Mouse (Mus musculus): ENCODE measurements around the gene Pum3.

The Pum3 gene

GRCm38 (mm10) chr19:27429745-27430251, at the start of gene Pum3:
Pum3 (minus strand) TSS chr19:27429825.
- peak; percentile 98 for DNase-seq (ENCODE audit: low spot score)

- no peak for DNase-seq (ENCODE audit: low spot score)
Measured at GRCm38 (mm10) chr19:27466691-27467090, 37.1 kb upstream of the Pum3 start.

GRCm38 (mm10) chr19:27462656-27463055, 33.0 kb upstream of the Pum3 start:
- DNase-seq (ENCODE audit: low spot score) = no peak

GRCm38 (mm10) chr19:27450458-27450857, 20.8 kb upstream of the Pum3 start:
- peak; percentile 30 for DNase-seq (ENCODE audit: low spot score)

GRCm38 (mm10) chr19:27447515-27447914, 17.9 kb upstream of the Pum3 start:
- DNase-seq (ENCODE audit: low spot score) = no peak

GRCm38 (mm10) chr19:27441106-27441505, 11.5 kb upstream of the Pum3 start:
- DNase-seq (ENCODE audit: low spot score) = no peak

- no peak for DNase-seq (ENCODE audit: low spot score)
Measured at GRCm38 (mm10) chr19:27437982-27438652, 8.5 kb upstream of the Pum3 start.

- no peak for DNase-seq (ENCODE audit: low spot score)
Measured at GRCm38 (mm10) chr19:27430406-27430805, 781 bp upstream of the Pum3 start.

GRCm38 (mm10) chr19:27429281-27429680, 344 bp downstream of the Pum3 start:
- DNase-seq (ENCODE audit: low spot score) = no peak

GRCm38 (mm10) chr19:27427865-27428264, 1.8 kb downstream of the Pum3 start:
- DNase-seq (ENCODE audit: low spot score) = no peak

GRCm38 (mm10) chr19:27426451-27426850, 3.2 kb downstream of the Pum3 start:
- DNase-seq (ENCODE audit: low spot score) = no peak

- DNase-seq (ENCODE audit: low spot score) = no peak
Measured at GRCm38 (mm10) chr19:27425656-27426055, 4.0 kb downstream of the Pum3 start.

GRCm38 (mm10) chr19:27417375-27417774, 12.2 kb downstream of the Pum3 start:
- no peak for DNase-seq (ENCODE audit: low spot score)

GRCm38 (mm10) chr19:27416569-27416968, 13.1 kb downstream of the Pum3 start:
- DNase-seq (ENCODE audit: low spot score) = no peak

GRCm38 (mm10) chr19:27411340-27411739, 18.3 kb downstream of the Pum3 start:
- no peak for DNase-seq (ENCODE audit: low spot score)

GRCm38 (mm10) chr19:27410751-27411150, 18.9 kb downstream of the Pum3 start:
- no peak for DNase-seq (ENCODE audit: low spot score)

GRCm38 (mm10) chr19:27409782-27410181, 19.8 kb downstream of the Pum3 start:
- no peak for DNase-seq (ENCODE audit: low spot score)

- no peak for DNase-seq (ENCODE audit: low spot score)
Measured at GRCm38 (mm10) chr19:27409196-27409595, 20.4 kb downstream of the Pum3 start.

GRCm38 (mm10) chr19:27397797-27398196, 31.8 kb downstream of the Pum3 start:
- DNase-seq (ENCODE audit: low spot score) = no peak

GRCm38 (mm10) chr19:27397223-27397622, 32.4 kb downstream of the Pum3 start:
- DNase-seq (ENCODE audit: low spot score) = no peak

GRCm38 (mm10) chr19:27396719-27397118, 32.9 kb downstream of the Pum3 start:
- no peak for DNase-seq (ENCODE audit: low spot score)

GRCm38 (mm10) chr19:27395936-27396335, 33.7 kb downstream of the Pum3 start:
- no peak for DNase-seq (ENCODE audit: low spot score)

GRCm38 (mm10) chr19:27395481-27395880, 34.1 kb downstream of the Pum3 start:
- DNase-seq (ENCODE audit: low spot score) = no peak

- DNase-seq (ENCODE audit: low spot score) = no peak
Measured at GRCm38 (mm10) chr19:27394341-27394990, 35.2 kb downstream of the Pum3 start.

Data from left cerebral cortex, adult 11 months (tissue).